In the genomic region with DNA sequence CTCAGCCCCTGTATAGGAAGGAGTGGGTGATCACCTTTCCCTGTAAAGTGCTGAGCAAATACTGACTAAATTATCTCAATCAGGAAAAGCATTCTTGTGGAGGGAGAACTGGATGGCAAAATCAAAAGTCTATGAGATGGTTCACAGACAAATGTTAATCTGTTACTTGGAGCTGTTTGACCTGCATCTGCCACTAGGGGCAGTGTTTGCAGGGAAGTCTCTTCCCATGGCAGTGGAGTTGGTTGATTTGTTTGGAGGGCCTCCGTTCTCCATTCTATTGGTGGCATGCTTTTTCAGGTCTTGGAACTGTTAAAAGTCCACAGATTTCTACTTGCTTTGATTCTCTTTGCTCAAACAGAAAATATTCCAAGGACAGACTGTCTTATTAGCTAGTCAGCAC, we compare ENCODE assay signal across 11 mouse cellular contexts.
DNase-seq lines count a peak whose midpoint lies in the region; ATAC-seq and TF ChIP-seq lines count a peak whose summit lies in the region.
"Had no signal": no experiment of that assay in that cellular context is flagged by ENCODE, and none has a peak within 500 bp of the region (broad histone marks: within the 10 kb centered on the region; RNA-seq: fewer than 3 reads in every experiment).

No protein-coding gene starts in this region.

- no peaks in the 10 kb centered on the region for H3K9me3 ChIP-seq in heart, postnatal 0 days (replicated peaks; ENCODE audit: control insufficient read depth, low read length)
- H3K9me3 ChIP-seq in heart, embryonic 11.5 days (replicated peaks; ENCODE audit: control insufficient read depth, low read length): no peaks in the 10 kb centered on the region
- H3K9me3 ChIP-seq in lung, embryonic 14.5 days (ENCODE audit: low read depth, low read length): no peaks in the 10 kb centered on the region
- no peaks in the 10 kb centered on the region for H3K9me3 ChIP-seq in MEL (replicated peaks; ENCODE audit: insufficient read depth, low read length)
- H3K9me3 ChIP-seq: limb, embryonic 15.5 days; neural tube, embryonic 12.5 days; stomach, embryonic 15.5 days had no signal

- intact Hi-C loops in gastrocnemius, postnatal 36 days (cut with DNase I): no loop called here

- H3K4me3 ChIP-seq in heart, postnatal 0 days (ENCODE audit: low read depth, low read length): no peak overlapping the region
- H3K4me3 ChIP-seq in heart, embryonic 11.5 days (ENCODE audit: low read depth, low read length): no peak overlapping the region
- H3K4me3 ChIP-seq in lung, embryonic 14.5 days (ENCODE audit: low read depth, low read length): no peak overlapping the region
- H3K4me3 ChIP-seq in MEL (ENCODE audit: control insufficient read depth in 1 of 2, insufficient read depth in 1 of 2, low read depth in 2 of 2, low read length in 2 of 2): no peak overlapping the region
- H3K4me3 ChIP-seq: limb, embryonic 15.5 days; neural tube, embryonic 12.5 days; stomach, embryonic 15.5 days had no signal

- no peak overlapping the region for H3K4me2 ChIP-seq in heart, postnatal 0 days (ENCODE audit: low read depth, low read length)
- H3K4me2 ChIP-seq in heart, embryonic 11.5 days: no peak overlapping the region
- no peak overlapping the region for H3K4me2 ChIP-seq in lung, embryonic 14.5 days
- H3K4me2 ChIP-seq: limb, embryonic 15.5 days; neural tube, embryonic 12.5 days; stomach, embryonic 15.5 days had no signal

- H3K9ac ChIP-seq in heart, postnatal 0 days (replicated peaks; ENCODE audit: low read depth, low read length): no peak overlapping the region
- no peak overlapping the region for H3K9ac ChIP-seq in heart, embryonic 11.5 days (ENCODE audit: low read depth, low read length)
- no peak overlapping the region for H3K9ac ChIP-seq in lung, embryonic 14.5 days
- H3K9ac ChIP-seq in MEL (ENCODE audit: control insufficient read depth, low read depth, low read length, poor library complexity, severe bottlenecking): no peak overlapping the region
- H3K9ac ChIP-seq: limb, embryonic 15.5 days; neural tube, embryonic 12.5 days; stomach, embryonic 15.5 days had no signal

- no peak; the same call in 1 of the 2 replicates for TF ChIP-seq RAD21 in MEL (IDR thresholded peaks at IDR 0.05; ENCODE audit: low read depth, low read length)

- 67% methylated on average over 1 of the region's 1 CpGs for WGBS in heart, postnatal 0 days
- 70% methylated on average over 1 of the region's 1 CpGs for WGBS in heart, embryonic 11.5 days (ENCODE audit: insufficient replicate concordance)
- 63% methylated on average over 1 of the region's 1 CpGs for WGBS in lung, embryonic 14.5 days

- H3K27me3 ChIP-seq in heart, postnatal 0 days (ENCODE audit: control insufficient read depth, insufficient read depth, low read length): no peaks in the 10 kb centered on the region
- no peaks in the 10 kb centered on the region for H3K27me3 ChIP-seq in heart, embryonic 11.5 days (ENCODE audit: control insufficient read depth, insufficient read depth, low read length)
- no peaks in the 10 kb centered on the region for H3K27me3 ChIP-seq in lung, embryonic 14.5 days (ENCODE audit: insufficient read depth, low read length)
- H3K27me3 ChIP-seq in MEL (ENCODE audit: control insufficient read depth in 1 of 2, insufficient read depth in 2 of 2, low read length in 2 of 2): no peaks in the 10 kb centered on the region
- H3K27me3 ChIP-seq: limb, embryonic 15.5 days; neural tube, embryonic 12.5 days; stomach, embryonic 15.5 days had no signal

- no peak for DNase-seq in heart, postnatal 0 days (ENCODE audit: low spot score)
- DNase-seq in lung, embryonic 14.5 days: peak; percentile 51
- DNase-seq in lung, postnatal 10 days: no peak
- peak; percentile 5 for DNase-seq in MEL (ENCODE audit: low read depth, low spot score)
- peak; percentile 1 for DNase-seq in forelimb bud, embryonic 11.5 days (ENCODE audit: low read depth, low spot score)
- DNase-seq in natural killer cell, adult 2 months (ENCODE audit: low spot score in 2 of 2): no peak
- no peak for DNase-seq in gastrocnemius, postnatal 36 days

- TF ChIP-seq POLR2A in MEL (IDR thresholded peaks at IDR 0.05; ENCODE audit: control insufficient read depth in 1 of 2, insufficient read depth in 1 of 2, low read depth in 1 of 2, low read length in 2 of 2, poor library complexity in 1 of 2): no peak

- peak; percentile 49 for TF ChIP-seq CTCF in heart, postnatal 0 days (IDR thresholded peaks at IDR 0.05; ENCODE audit: low read depth)
- TF ChIP-seq CTCF in lung, embryonic 14.5 days (IDR thresholded peaks at IDR 0.05; ENCODE audit: low read depth): peak; percentile 62
- TF ChIP-seq CTCF in MEL (IDR thresholded peaks at IDR 0.05 in 2 of 3, conservative IDR thresholded peaks at IDR 0.05 in 1 of 3; ENCODE audit: control insufficient read depth in 1 of 3, insufficient read depth in 1 of 3, low read depth in 2 of 3, low read length in 3 of 3, poor library complexity in 1 of 3, severe bottlenecking in 1 of 3): peak; percentile 24 to 40 (median 30); a peak in 4 of 6 replicates

- no peaks in the 10 kb centered on the region for H3K36me3 ChIP-seq in heart, postnatal 0 days (replicated peaks; ENCODE audit: control insufficient read depth, insufficient read depth, low read length)
- H3K36me3 ChIP-seq in heart, embryonic 11.5 days (ENCODE audit: control insufficient read depth, insufficient read depth, low read length): no peaks in the 10 kb centered on the region
- no peaks in the 10 kb centered on the region for H3K36me3 ChIP-seq in lung, embryonic 14.5 days (ENCODE audit: insufficient read depth)
- no peaks in the 10 kb centered on the region for H3K36me3 ChIP-seq in MEL (ENCODE audit: control insufficient read depth in 1 of 2, insufficient read depth in 2 of 2, low read length in 2 of 2)
- H3K36me3 ChIP-seq: limb, embryonic 15.5 days; neural tube, embryonic 12.5 days; stomach, embryonic 15.5 days had no signal

- no peak for TF ChIP-seq EP300 in heart, postnatal 0 days (IDR thresholded peaks at IDR 0.05; ENCODE audit: low read depth)
- no peak for TF ChIP-seq EP300 in MEL (IDR thresholded peaks at IDR 0.05; ENCODE audit: low read depth in 1 of 2, low read length in 2 of 2)

- H3K4me1 ChIP-seq in heart, postnatal 0 days (ENCODE audit: control insufficient read depth, insufficient read depth): no peaks in the 10 kb centered on the region
- no peaks in the 10 kb centered on the region for H3K4me1 ChIP-seq in heart, embryonic 11.5 days (ENCODE audit: control insufficient read depth, insufficient read depth, low read length)
- no peaks in the 10 kb centered on the region for H3K4me1 ChIP-seq in lung, embryonic 14.5 days (ENCODE audit: insufficient read depth)
- no peaks in the 10 kb centered on the region for H3K4me1 ChIP-seq in MEL (ENCODE audit: control insufficient read depth in 1 of 2, insufficient read depth in 2 of 2, low read length in 2 of 2)
- H3K4me1 ChIP-seq: limb, embryonic 15.5 days; neural tube, embryonic 12.5 days; stomach, embryonic 15.5 days had no signal

- no peak overlapping the region for H3K27ac ChIP-seq in heart, postnatal 0 days (ENCODE audit: low read depth)
- no peak overlapping the region for H3K27ac ChIP-seq in heart, embryonic 11.5 days (ENCODE audit: low read depth, low read length)
- no peak overlapping the region for H3K27ac ChIP-seq in lung, embryonic 14.5 days (ENCODE audit: low read depth)
- no peak overlapping the region for H3K27ac ChIP-seq in MEL (ENCODE audit: control insufficient read depth, low read depth, low read length)
- H3K27ac ChIP-seq: limb, embryonic 15.5 days; neural tube, embryonic 12.5 days; stomach, embryonic 15.5 days had no signal

- H3K79me2 ChIP-seq in MEL (ENCODE audit: control insufficient read depth, insufficient read depth, low read length, poor library complexity): no peaks in the 10 kb centered on the region

- ATAC-seq in heart, postnatal 0 days (ENCODE audit: insufficient read depth, low read depth): no peak
- no peak for ATAC-seq in heart, embryonic 11.5 days (replicated peaks; ENCODE audit: insufficient number of reproducible peaks, low FRiP score, low TSS enrichment)
- ATAC-seq in lung, embryonic 14.5 days (ENCODE audit: insufficient read depth): no peak

TF ChIP-seq in MEL, 35 proteins besides CTCF, POLR2A, EP300 and RAD21:
- TF ChIP-seq TBP (IDR thresholded peaks at IDR 0.05; ENCODE audit: low read depth, low read length) (no peak), MAX (IDR thresholded peaks at IDR 0.05; ENCODE audit: low read length) (no peak), GATA1 (IDR thresholded peaks at IDR 0.05; ENCODE audit: low read depth, low read length) (no peak), ZKSCAN1 (IDR thresholded peaks at IDR 0.05; ENCODE audit: low read depth, low read length) (no peak)

Comparison
In these comparisons a context has a peak if more than half of its experiments do, and no peak if none do; other contexts are left out.
1. DNase-seq: peak in lung, embryonic 14.5 days (single experiment), MEL (single experiment) and forelimb bud, embryonic 11.5 days (single experiment); none in heart, postnatal 0 days (single experiment), lung, postnatal 10 days (single experiment), natural killer cell, adult 2 months (0 of 2) and gastrocnemius, postnatal 36 days (0 of 2).
2. Peak in every context shown above with its lines, with median percentiles within 50 percentile points of each other: CTCF ChIP-seq.